Mouse (Mus musculus): ENCODE data around the gene Calml4. TPM values are rescaled to one million over a fixed set of nuclear protein-coding genes. Genes with fewer than 3 reads are reported as not detected.

Gene Calml4
- polyA plus RNA-seq, 1 experiment from 2014 or later, result 9.7 TPM

DNA sequence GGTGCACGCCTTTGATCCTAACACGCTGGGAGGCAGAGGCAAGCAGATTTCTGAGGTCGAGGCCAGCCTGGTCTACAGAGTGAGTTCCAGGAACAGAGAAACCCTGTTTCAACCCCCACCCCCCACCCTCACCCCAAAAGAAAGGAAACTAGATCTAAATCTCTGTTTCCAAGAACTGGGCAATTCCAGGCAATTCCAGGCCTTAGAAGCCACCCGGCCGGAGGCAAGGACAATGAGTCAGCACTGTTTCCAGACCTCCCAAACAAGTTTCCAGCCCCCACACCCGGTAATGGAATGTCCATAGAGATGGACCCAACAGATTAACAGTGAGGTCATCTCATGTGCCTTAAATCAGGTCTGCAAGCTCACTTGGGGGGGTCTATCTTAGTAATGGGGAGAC, 28.0 kb upstream of the Calml4 start:
- H3K27ac ChIP-seq (ENCODE audit: low read length), result no peak overlapping the region
- no peak overlapping the region for H3K4me3 ChIP-seq (ENCODE audit: low read length)
- ATAC-seq (ENCODE audit: low read depth), result no peak
- 79% methylated on average over 6 of the region's 6 CpGs for WGBS
- H3K4me2 ChIP-seq (ENCODE audit: low read depth, low read length), result no peak overlapping the region
- H3K36me3 ChIP-seq (ENCODE audit: control insufficient read depth, insufficient read depth, low read length), result no peaks in the 10 kb centered on the region
- H3K9me3 ChIP-seq (ENCODE audit: control insufficient read depth, low read length), result no peaks in the 10 kb centered on the region
- no peaks in the 10 kb centered on the region for H3K27me3 ChIP-seq (ENCODE audit: control insufficient read depth, insufficient read depth, low read depth, low read length)
- H3K9ac ChIP-seq (ENCODE audit: low read length), result no peak overlapping the region
- H3K4me1 ChIP-seq (replicated peaks; ENCODE audit: control insufficient read depth, insufficient read depth, low read length), result peaks cover 11% of the 10 kb centered on the region

DNA sequence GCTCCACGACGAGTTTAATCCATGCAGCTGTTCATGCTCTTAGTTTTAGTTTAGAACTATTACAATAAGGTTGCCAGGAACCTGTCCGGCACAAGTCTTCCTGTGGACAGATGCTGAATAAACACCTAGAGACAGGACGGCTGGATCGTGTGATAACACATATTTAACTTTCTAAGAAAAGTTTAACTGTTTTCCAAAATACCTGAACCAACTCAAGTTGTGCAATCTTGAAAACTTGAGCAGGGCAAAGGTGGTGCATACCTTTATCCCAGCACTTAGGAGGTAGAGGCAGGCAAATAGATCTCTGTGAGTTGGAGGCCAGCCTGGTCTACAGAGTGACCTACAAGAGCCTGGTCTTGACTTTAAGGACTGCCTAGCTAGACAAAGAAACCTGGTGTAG, 23.0 kb upstream of the Calml4 start:
- Histone ChIP-seq H3K27me3 (ENCODE audit: control insufficient read depth, insufficient read depth, low read depth, low read length) (no peaks in the 10 kb centered on the region), H3K9me3 (ENCODE audit: control insufficient read depth, low read length) (no peaks in the 10 kb centered on the region)
- 38% methylated on average over 5 of the region's 5 CpGs for WGBS

DNA sequence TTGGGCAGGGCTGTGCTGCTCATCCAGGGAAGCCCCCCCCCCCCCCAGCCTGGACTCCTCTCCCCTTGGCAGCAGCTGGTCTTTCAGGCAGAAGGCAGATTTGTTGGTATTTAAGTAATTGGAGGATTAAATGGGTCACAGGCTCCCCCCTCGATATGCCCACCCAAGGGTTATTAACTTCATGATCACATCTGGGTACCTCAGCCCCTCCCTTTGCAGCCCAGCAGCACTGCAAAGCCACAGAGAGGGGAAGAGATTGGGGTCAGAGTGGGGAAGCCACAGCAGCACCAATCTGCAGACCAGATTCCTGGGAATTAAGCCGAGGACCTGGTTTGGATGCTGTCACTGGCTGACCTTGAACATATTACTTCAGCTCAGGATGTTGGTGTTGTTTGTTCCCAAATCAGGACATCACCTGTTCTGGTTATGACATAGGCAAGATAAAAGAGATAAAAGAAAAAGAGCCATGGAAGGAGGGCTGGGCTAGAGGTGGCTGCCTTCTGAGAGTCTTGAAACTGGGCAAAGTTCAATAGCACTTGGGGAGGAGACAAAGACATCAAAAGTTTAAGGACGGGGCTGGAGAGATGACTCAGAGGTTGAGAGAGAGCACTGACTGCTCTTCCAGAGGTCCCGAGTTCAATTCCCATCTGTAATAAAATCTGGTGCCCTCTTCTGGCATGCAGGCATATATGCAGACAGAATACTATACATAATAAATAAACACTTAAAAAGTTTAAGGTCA, 22.0 kb upstream of the Calml4 start:
- no peaks in the 10 kb centered on the region for H3K36me3 ChIP-seq (ENCODE audit: control insufficient read depth, insufficient read depth, low read length)
- 48% methylated on average over 4 of the region's 4 CpGs for WGBS
- no peak overlapping the region for H3K27ac ChIP-seq (ENCODE audit: low read length)
- H3K4me1 ChIP-seq (replicated peaks; ENCODE audit: control insufficient read depth, insufficient read depth, low read length), result peaks cover 13% of the 10 kb centered on the region
- no peak for ATAC-seq (ENCODE audit: low read depth)
- no peak overlapping the region for H3K9ac ChIP-seq (ENCODE audit: low read length)
- no peaks in the 10 kb centered on the region for H3K9me3 ChIP-seq (ENCODE audit: control insufficient read depth, low read length)
- H3K4me3 ChIP-seq (ENCODE audit: low read length), result no peak overlapping the region
- H3K4me2 ChIP-seq (ENCODE audit: low read depth, low read length), result no peak overlapping the region
- H3K27me3 ChIP-seq (ENCODE audit: control insufficient read depth, insufficient read depth, low read depth, low read length), result no peaks in the 10 kb centered on the region

More for the DNA sequence above, 23.0 kb upstream of the Calml4 start:
- H3K4me1 ChIP-seq (replicated peaks; ENCODE audit: control insufficient read depth, insufficient read depth, low read length), result peaks cover 13% of the 10 kb centered on the region
- H3K27ac ChIP-seq (ENCODE audit: low read length), result no peak overlapping the region
- no peak for ATAC-seq (ENCODE audit: low read depth)
- H3K36me3 ChIP-seq (ENCODE audit: control insufficient read depth, insufficient read depth, low read length), result no peaks in the 10 kb centered on the region
- H3K9ac ChIP-seq (ENCODE audit: low read length), result no peak overlapping the region
- no peak overlapping the region for H3K4me2 ChIP-seq (ENCODE audit: low read depth, low read length)
- no peak overlapping the region for H3K4me3 ChIP-seq (ENCODE audit: low read length)

DNA sequence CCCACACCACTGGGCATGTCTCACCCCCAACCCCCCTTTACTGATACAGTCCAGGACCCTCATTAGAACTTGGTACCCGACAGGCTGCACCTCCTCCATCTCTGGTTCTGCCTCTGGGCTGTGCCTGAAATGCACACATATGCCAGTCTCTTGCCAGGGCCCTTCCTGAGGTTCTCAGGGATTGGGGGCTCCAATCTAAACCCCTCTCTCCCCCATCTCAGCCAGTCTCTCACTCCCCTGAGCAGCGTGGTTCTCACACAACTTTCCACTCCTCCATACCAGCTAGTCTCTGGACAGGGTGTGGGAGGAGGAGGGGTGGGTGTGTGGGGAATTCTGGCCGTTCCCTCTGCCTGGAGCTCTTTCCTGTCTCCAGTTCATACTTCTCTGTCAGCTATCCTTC, 20.3 kb upstream of the Calml4 start:
- Histone ChIP-seq H3K36me3 (ENCODE audit: control insufficient read depth, insufficient read depth, low read length) (no peaks in the 10 kb centered on the region), H3K27me3 (ENCODE audit: control insufficient read depth, insufficient read depth, low read depth, low read length) (no peaks in the 10 kb centered on the region), H3K27ac (ENCODE audit: low read length) (peak overlapping the region; percentile 89), H3K4me1 (replicated peaks; ENCODE audit: control insufficient read depth, insufficient read depth, low read length) (peaks cover 13% of the 10 kb centered on the region), H3K4me3 (ENCODE audit: low read length) (no peak overlapping the region), H3K9ac (ENCODE audit: low read length) (no peak overlapping the region), H3K4me2 (ENCODE audit: low read depth, low read length) (no peak overlapping the region; the same call in 1 of the 2 replicates), H3K9me3 (ENCODE audit: control insufficient read depth, low read length) (no peaks in the 10 kb centered on the region)
- 0 out of 2 replicates have a peak, but pooled peaks have one; percentile 2 for ATAC-seq (ENCODE audit: low read depth)
- 31% methylated on average over 3 of the region's 3 CpGs for WGBS

DNA sequence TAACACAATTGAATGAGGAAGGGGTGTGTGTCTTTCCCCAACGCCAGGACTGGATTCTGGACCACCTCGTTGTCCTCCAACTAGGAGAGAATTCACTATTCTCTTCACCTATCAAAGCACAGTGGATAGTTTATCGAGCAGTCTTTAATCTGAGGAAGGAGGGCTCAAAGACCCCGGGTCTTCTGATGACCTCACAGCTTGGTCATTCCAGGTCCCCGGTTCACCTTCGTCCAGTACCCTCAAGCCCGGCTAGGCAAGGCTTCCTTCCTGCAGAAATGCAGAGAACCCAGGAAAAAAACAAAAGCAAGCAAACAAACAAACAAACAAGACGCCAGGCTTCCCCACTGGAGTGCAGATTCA, 19.8 kb upstream of the Calml4 start:
- Histone ChIP-seq H3K4me3 (ENCODE audit: low read length) (peak overlapping the region; percentile 85), H3K4me2 (ENCODE audit: low read depth, low read length) (peak overlapping the region; percentile 88), H3K4me1 (replicated peaks; ENCODE audit: control insufficient read depth, insufficient read depth, low read length) (peaks cover 13% of the 10 kb centered on the region), H3K27ac (ENCODE audit: low read length) (peak overlapping the region; percentile 89), H3K36me3 (ENCODE audit: control insufficient read depth, insufficient read depth, low read length) (no peaks in the 10 kb centered on the region), H3K9me3 (ENCODE audit: control insufficient read depth, low read length) (no peaks in the 10 kb centered on the region), H3K27me3 (ENCODE audit: control insufficient read depth, insufficient read depth, low read depth, low read length) (no peaks in the 10 kb centered on the region), H3K9ac (ENCODE audit: low read length) (peak overlapping the region; percentile 98)
- peak; percentile 15 for ATAC-seq (ENCODE audit: low read depth)
- WGBS, result 10% methylated on average over 8 of the region's 8 CpGs

DNA sequence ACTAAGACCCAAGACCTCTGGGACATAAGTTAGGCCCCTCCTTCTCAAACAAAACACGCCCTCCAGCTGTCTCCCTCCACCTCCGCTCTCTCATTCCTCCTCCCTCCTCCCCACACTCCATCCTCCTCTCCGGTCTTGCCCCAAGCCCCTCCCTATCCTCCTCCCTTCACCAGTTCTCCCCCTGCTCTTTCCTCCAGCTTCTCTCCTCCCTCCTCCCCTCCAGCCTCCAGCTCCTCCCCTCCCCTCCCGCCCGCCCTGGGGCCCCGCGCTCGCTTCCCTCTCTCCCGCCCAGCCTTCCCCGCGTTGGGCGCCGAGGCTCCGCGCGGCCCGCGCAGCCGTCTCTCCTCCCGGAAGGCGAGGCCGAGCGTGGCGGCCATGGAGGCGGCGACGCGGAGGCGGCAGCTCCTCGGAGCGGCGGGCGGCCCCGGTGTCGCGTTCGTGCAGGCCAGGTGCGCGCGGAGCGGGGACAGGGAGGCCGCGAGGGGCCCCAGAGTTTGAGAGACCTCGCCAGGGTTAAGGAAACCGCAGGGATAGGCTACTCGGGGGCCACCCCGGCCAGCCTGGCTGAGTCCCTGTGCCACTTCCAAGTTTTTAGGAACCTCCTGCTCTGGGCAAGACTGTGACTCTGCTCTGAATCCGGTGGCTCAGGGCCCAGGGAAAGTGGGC, 19.2 kb upstream of the Calml4 start, which contains the start of gene Cln6:
Gene Cln6, plus strand, starts transcription at position 280 of the 666 bp plus-strand sequence.
- Histone ChIP-seq H3K4me1 (replicated peaks; ENCODE audit: control insufficient read depth, insufficient read depth, low read length) (peaks cover 13% of the 10 kb centered on the region), H3K4me3 (ENCODE audit: low read length) (peak within 1 kb of the TSS; percentile 85), H3K36me3 (ENCODE audit: control insufficient read depth, insufficient read depth, low read length) (no peaks in the 10 kb centered on the region), H3K27ac (ENCODE audit: low read length) (peak within 1 kb of the TSS; percentile 89), H3K27me3 (ENCODE audit: control insufficient read depth, insufficient read depth, low read depth, low read length) (no peaks in the 10 kb centered on the region), H3K9me3 (ENCODE audit: control insufficient read depth, low read length) (no peaks in the 10 kb centered on the region), H3K4me2 (ENCODE audit: low read depth, low read length) (peak within 1 kb of the TSS; percentile 88), H3K9ac (ENCODE audit: low read length) (peak within 1 kb of the TSS; percentile 98)
- ATAC-seq (ENCODE audit: low read depth), result peak; percentile 96
- under 1% methylated on average over 48 of the region's 48 CpGs for WGBS

DNA sequence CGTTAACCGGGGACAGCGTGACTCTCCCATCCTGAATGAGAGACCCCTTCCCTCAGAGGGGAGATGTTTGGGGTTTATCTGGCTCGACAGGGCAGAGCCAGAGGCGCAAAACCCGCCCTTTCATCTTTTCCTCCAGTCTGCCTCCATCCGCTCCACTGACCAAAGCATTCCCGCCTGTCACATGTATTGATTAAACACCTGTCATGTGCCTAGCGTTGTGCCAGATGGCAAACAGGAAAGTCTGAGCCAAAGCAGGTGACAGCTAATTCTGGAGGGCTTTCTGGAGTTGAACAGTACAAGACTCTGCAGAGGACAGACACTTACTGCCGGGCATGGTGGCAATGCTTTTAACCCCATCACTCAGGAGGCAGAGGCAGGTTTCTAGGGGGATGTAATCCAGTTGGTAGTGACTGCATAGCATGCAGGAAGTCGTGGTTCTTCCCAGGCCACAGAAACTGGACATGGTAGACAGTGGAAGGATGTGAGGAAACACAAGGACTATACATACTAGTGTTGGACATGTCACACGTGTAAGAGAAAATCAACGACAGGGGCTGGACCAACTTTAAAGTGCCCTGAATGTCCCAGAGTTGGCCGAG, 18.6 kb upstream of the Calml4 start:
- Histone ChIP-seq H3K9ac (ENCODE audit: low read length) (peak overlapping the region; percentile 98), H3K4me2 (ENCODE audit: low read depth, low read length) (peak overlapping the region; percentile 88), H3K27me3 (ENCODE audit: control insufficient read depth, insufficient read depth, low read depth, low read length) (no peaks in the 10 kb centered on the region), H3K4me3 (ENCODE audit: low read length) (peak overlapping the region; percentile 85), H3K27ac (ENCODE audit: low read length) (peak overlapping the region; percentile 89), H3K9me3 (ENCODE audit: control insufficient read depth, low read length) (no peaks in the 10 kb centered on the region), H3K36me3 (ENCODE audit: control insufficient read depth, insufficient read depth, low read length) (no peaks in the 10 kb centered on the region), H3K4me1 (replicated peaks; ENCODE audit: control insufficient read depth, insufficient read depth, low read length) (peaks cover 13% of the 10 kb centered on the region)
- ATAC-seq (ENCODE audit: low read depth), result no peak; the same call in none of the 2 replicates
- 6% methylated on average over 14 of the region's 14 CpGs for WGBS

DNA sequence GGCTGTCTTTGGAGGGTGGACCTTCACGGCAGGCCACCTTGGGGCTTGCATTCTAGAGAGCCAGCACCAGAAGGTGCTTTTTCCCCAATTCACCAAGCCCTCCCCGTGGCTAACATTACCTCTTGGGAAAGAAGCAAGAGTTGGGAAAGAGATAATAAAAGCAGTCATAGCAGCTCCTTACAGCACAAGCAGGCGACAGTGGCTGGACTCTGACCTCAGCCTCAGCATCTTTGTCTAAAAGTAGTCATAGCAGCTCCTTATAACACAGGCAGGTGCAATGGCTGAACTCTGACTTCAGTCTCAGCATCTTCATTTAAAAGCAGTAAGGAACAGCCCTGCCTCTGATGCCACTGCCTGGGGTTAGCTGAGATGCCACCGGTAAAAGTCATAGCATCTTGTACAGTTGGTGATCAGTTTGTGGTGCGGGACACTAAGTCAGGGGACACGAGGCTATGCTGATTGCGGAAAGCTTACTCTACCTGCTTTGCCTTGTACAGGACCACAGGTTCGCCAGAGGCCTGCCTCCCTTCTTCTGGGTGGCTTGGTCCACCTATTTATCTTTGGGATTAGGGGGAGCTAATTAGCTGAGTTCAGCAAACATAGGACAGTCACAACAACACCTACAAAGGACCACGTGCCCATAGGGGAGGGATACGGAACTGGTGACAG, 14.4 kb upstream of the Calml4 start:
- peaks cover 11% of the 10 kb centered on the region for H3K4me1 ChIP-seq (replicated peaks; ENCODE audit: control insufficient read depth, insufficient read depth, low read length)
- no peak overlapping the region for H3K9ac ChIP-seq (ENCODE audit: low read length)
- no peak for ATAC-seq (ENCODE audit: low read depth)
- 0 out of 2 replicates have a peak, but pooled peaks cover 2% of the 10 kb centered on the region for H3K36me3 ChIP-seq (ENCODE audit: control insufficient read depth, insufficient read depth, low read length)
- H3K4me3 ChIP-seq (ENCODE audit: low read length), result no peak overlapping the region
- no peaks in the 10 kb centered on the region for H3K9me3 ChIP-seq (ENCODE audit: control insufficient read depth, low read length)
- no peaks in the 10 kb centered on the region for H3K27me3 ChIP-seq (ENCODE audit: control insufficient read depth, insufficient read depth, low read depth, low read length)
- no peak overlapping the region for H3K27ac ChIP-seq (ENCODE audit: low read length)
- H3K4me2 ChIP-seq (ENCODE audit: low read depth, low read length), result no peak overlapping the region
- 70% methylated on average over 10 of the region's 10 CpGs for WGBS

DNA sequence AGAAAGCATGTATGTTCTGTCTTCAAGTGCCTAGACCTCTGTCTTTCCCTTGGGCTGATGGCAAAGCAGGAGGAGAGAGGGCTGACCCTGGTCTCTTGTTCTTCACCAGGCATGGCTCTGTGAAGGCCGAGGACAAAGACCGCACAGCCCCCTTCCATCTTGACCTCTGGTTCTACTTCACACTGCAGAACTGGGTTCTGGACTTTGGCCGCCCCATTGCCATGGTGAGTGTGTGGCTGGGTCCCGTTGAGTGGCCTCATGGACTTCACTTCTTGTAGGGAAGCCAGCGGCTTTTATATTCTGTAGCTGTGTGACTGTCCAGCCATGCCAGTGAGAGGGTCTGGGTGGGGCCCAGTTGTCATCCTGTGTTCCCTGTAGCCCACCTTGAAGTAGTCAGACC, 13.4 kb upstream of the Calml4 start:
- no peaks in the 10 kb centered on the region for H3K27me3 ChIP-seq (ENCODE audit: control insufficient read depth, insufficient read depth, low read depth, low read length)
- H3K36me3 ChIP-seq (ENCODE audit: control insufficient read depth, insufficient read depth, low read length), result 0 out of 2 replicates have a peak, but pooled peaks cover 2% of the 10 kb centered on the region
- no peak for ATAC-seq (ENCODE audit: low read depth)
- H3K9me3 ChIP-seq (ENCODE audit: control insufficient read depth, low read length), result no peaks in the 10 kb centered on the region
- no peak overlapping the region for H3K9ac ChIP-seq (ENCODE audit: low read length)
- no peak overlapping the region for H3K4me2 ChIP-seq (ENCODE audit: low read depth, low read length)
- no peak overlapping the region for H3K4me3 ChIP-seq (ENCODE audit: low read length)
- H3K27ac ChIP-seq (ENCODE audit: low read length), result no peak overlapping the region
- H3K4me1 ChIP-seq (replicated peaks; ENCODE audit: control insufficient read depth, insufficient read depth, low read length), result peaks cover 7% of the 10 kb centered on the region
- 89% methylated on average over 5 of the region's 5 CpGs for WGBS

All from lung, embryonic 16.5 days (tissue).